Mouse (Mus musculus): ENCODE results near the gene Mettl7a3. TPM values are rescaled to one million over a fixed set of nuclear protein-coding genes. Genes with fewer than 3 reads are reported as not detected.
"Not testable (repeated sequence)": the region's sequence is repeated elsewhere in the genome, so short reads cannot be mapped to it uniquely, and the experiment has no call there.

The Mettl7a3 gene
- polyA plus RNA-seq, 1 experiment from 2014 or later, result not detected

DNA sequence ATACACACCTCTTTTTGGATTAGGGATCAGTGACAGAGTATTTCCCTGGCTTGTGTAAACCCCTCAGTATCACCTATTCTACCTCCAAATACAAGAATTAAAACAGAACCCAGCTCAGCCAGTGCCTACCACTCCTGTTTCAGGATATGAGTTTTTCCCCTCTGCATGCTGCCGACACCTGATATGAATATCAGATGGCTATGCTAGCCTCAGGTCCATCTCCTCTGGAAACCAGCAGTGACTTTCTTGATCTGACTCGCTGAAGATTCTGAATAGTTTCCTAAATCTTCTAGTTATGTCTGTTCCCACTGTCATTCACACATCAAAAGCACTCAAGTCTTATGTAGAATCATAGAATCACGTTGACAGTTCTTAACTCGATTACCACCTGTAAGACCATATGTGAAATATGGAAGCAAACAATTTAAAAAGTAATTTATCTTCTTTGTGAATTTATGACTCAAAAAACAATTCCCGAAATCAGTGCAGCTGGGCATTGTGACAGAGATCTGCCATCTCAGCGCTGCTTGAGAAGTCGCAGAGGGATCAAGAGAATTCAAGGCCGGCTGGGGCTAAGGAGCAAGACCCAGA lies 31.2 kb upstream of the Mettl7a3 start:
- Histone ChIP-seq H3K9ac (replicated peaks) (no peak overlapping the region), H3K4me1 (ENCODE audit: insufficient read depth) (peaks cover 13% of the 10 kb centered on the region; the same call in 1 of the 2 replicates)
- 39% methylated on average over 8 of the region's 8 CpGs for WGBS (ENCODE audit: insufficient replicate concordance)

DNA sequence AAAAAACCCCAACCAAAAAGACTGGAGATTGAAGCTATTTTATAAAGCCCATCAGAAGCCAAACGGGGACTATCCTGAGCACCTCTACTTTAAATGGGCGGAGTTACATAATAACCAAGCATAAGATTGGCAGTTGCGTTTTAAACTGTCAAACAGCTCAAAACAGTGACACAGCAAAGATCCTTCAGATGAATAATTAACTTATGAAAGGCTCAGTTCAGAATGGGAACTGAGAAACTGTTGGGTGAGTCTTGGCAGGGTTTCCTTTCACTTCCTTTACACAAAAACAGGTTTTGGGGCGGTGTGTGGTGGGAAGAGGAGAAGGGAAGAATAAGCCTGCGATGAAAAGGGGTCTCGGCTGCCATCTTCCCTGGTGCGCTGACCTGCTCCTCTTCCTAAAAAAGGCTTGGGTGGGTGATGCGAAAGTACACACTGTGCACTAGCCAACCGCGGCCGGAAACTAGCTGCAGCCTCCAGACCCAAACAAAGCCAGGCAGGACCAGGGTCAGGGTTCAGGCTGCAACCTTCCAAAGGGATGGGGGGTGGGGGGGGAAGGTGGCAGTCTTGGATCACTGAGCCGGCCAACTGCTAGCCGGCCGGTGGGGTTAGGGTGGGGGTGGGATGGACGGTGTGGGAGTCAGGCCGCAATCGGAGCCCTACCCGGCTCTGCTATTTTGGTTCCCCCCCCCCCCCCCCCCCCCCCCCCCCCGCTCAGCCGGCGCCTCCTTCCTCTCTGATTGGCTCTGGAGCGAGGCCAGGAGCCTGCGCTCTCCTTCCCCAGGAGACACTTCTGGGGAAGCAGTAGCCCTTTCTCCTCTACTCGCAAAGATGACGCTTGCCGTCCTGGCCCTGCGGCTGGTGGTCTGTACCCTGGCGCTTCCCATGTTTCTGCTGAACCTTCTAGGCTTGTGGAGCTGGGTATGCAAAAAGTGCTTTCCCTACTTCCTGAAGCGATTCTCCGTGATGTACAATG lies 30.4 kb upstream of the Mettl7a3 start, which contains the start of gene Mettl7a1:
Gene Mettl7a1 (plus strand): TSS at position 122 of the 973 bp plus-strand sequence.
- no peaks in the 10 kb centered on the region for H3K27me3 ChIP-seq (ENCODE audit: insufficient read depth, low read length)
- H3K9ac ChIP-seq (replicated peaks), result peak within 1 kb of the TSS; percentile 79
- TF ChIP-seq EP300 (IDR thresholded peaks at IDR 0.05; ENCODE audit: low read depth) (peak; percentile 87), CTCF (IDR thresholded peaks at IDR 0.05; ENCODE audit: low read depth) (no peak)
- H3K4me2 ChIP-seq (ENCODE audit: low read depth, low read length), result peak within 1 kb of the TSS; percentile 78
- under 1% methylated on average over 20 of the region's 30 CpGs for WGBS (ENCODE audit: insufficient replicate concordance)
- DNase-seq (peak; percentile 85), ATAC-seq (peak; percentile 81)
- peak within 1 kb of the TSS; percentile 98 for H3K27ac ChIP-seq (ENCODE audit: low read depth)
- no peaks in the 10 kb centered on the region for H3K9me3 ChIP-seq (ENCODE audit: low read length)
- peaks cover 13% of the 10 kb centered on the region; the same call in 1 of the 2 replicates for H3K4me1 ChIP-seq (ENCODE audit: insufficient read depth)
- H3K36me3 ChIP-seq (replicated peaks; ENCODE audit: insufficient read depth, low read length), result no peaks in the 10 kb centered on the region
- H3K4me3 ChIP-seq (ENCODE audit: low read depth, low read length), result peak within 1 kb of the TSS; percentile 69

More for the DNA sequence above, 31.2 kb upstream of the Mettl7a3 start:
- H3K27ac ChIP-seq (ENCODE audit: low read depth), result peak overlapping the region; percentile 98
- no peak for ATAC-seq
- peak overlapping the region; percentile 69 for H3K4me3 ChIP-seq (ENCODE audit: low read depth, low read length)
- TF ChIP-seq EP300 (IDR thresholded peaks at IDR 0.05; ENCODE audit: low read depth) (no peak), CTCF (IDR thresholded peaks at IDR 0.05; ENCODE audit: low read depth) (no peak)
- H3K27me3 ChIP-seq (ENCODE audit: insufficient read depth, low read length), result no peaks in the 10 kb centered on the region
- H3K36me3 ChIP-seq (replicated peaks; ENCODE audit: insufficient read depth, low read length), result no peaks in the 10 kb centered on the region
- H3K4me2 ChIP-seq (ENCODE audit: low read depth, low read length), result peak overlapping the region; percentile 78
- H3K9me3 ChIP-seq (ENCODE audit: low read length), result no peaks in the 10 kb centered on the region
- DNase-seq, result no peak

DNA sequence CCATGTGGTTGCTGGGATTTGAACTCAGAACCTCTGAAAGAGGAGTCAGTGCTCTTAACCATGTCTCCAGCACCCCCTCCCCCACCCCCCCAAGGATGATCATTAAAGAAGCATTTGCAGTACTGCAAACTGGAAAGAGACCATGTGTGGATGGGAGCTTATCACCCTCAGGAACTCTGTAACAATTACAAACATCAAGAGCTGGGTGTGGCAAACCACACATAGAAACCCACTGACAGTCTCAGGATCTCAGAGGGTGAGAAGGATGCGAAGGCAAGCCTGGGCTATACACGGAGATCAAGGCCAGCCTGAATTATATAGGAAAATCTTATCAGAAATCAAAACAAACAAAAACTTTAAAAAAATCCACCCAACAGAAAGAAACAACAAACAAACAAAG lies 28.5 kb upstream of the Mettl7a3 start:
- TF ChIP-seq CTCF (IDR thresholded peaks at IDR 0.05; ENCODE audit: low read depth), result no peak
- TF ChIP-seq EP300 (IDR thresholded peaks at IDR 0.05; ENCODE audit: low read depth), result no peak
- no peak for ATAC-seq

DNA sequence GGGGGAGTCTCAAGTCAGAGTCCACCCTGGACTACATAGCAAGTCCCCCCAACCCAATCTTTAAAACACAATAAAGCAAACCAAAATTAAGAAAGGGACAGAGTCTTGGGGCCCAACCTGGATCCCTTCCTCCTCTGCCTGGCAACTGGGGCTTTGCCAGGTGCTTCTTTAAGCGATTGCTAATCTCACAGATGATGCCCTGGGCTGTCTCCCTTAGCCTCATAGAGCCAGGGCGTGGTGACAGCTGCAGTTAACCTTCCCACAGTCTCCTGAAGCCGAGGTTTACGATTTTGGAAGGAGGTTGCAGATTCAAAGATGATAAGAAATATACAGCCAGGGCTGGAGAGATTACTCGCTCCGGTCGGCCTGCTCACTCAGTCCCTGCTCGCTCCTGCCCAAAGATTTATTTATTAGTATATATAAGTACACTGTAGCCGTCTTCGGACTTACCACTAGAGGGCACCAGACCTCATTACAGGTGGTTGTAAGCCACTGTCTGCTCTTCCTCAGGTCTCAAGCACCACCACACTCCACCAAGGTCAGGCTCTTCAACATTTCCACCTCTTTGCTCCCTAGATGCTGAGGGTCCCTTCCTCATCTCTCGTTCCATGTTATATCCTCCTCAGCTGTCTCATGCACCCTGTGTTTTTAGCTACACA lies 27.2 kb upstream of the Mettl7a3 start:
- H3K4me1 ChIP-seq (ENCODE audit: insufficient read depth), result peaks cover 19% of the 10 kb centered on the region
- H3K4me3 ChIP-seq (ENCODE audit: low read depth, low read length); H3K9me3 ChIP-seq (ENCODE audit: low read length); H3K27ac ChIP-seq (ENCODE audit: low read depth); H3K27me3 ChIP-seq (ENCODE audit: insufficient read depth, low read length); H3K4me2 ChIP-seq (ENCODE audit: low read depth, low read length); H3K9ac ChIP-seq (replicated peaks); H3K36me3 ChIP-seq (replicated peaks; ENCODE audit: insufficient read depth, low read length): not testable (repeated sequence)
- peak; percentile 28 for ATAC-seq
- peak; percentile 68 for TF ChIP-seq CTCF (IDR thresholded peaks at IDR 0.05; ENCODE audit: low read depth)
- 33% methylated on average over 10 of the region's 11 CpGs for WGBS (ENCODE audit: insufficient replicate concordance)
- peak; percentile 46 for DNase-seq

More for the DNA sequence above, 28.5 kb upstream of the Mettl7a3 start:
- Histone ChIP-seq H3K36me3 (replicated peaks; ENCODE audit: insufficient read depth, low read length) (no peaks in the 10 kb centered on the region), H3K4me3 (ENCODE audit: low read depth, low read length) (peak overlapping the region; percentile 69), H3K4me2 (ENCODE audit: low read depth, low read length) (peak overlapping the region; percentile 78), H3K27me3 (ENCODE audit: insufficient read depth, low read length) (no peaks in the 10 kb centered on the region), H3K9me3 (ENCODE audit: low read length) (no peaks in the 10 kb centered on the region), H3K4me1 (ENCODE audit: insufficient read depth) (peaks cover 13% of the 10 kb centered on the region; the same call in 1 of the 2 replicates), H3K27ac (ENCODE audit: low read depth) (no peak overlapping the region), H3K9ac (replicated peaks) (no peak overlapping the region)
- DNase-seq, result no peak
- 35% methylated on average over 2 of the region's 2 CpGs for WGBS (ENCODE audit: insufficient replicate concordance)

DNA sequence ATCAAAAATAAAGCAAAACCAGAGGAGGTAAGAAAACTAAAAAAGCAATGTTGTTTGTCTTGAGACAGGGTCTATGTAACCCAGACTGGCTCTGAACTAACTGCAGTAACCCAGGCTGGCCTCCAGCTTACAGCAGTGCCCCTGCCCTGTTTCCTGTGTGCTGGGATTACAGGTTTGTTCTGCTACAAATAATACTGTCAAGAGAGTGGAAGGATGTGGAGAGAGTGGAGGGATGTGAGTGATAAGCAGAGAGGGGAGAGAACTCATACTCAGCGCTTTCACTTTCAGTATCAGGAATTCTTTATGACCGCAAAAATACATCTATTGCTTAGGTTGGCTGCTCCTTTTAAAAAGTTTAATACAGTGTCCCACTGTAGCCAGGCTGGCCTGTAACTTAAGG lies 22.4 kb upstream of the Mettl7a3 start:
- DNase-seq (no peak), ATAC-seq (no peak)
- H3K36me3 ChIP-seq (replicated peaks; ENCODE audit: insufficient read depth, low read length), result no peaks in the 10 kb centered on the region
- no peaks in the 10 kb centered on the region for H3K27me3 ChIP-seq (ENCODE audit: insufficient read depth, low read length)
- peak overlapping the region; percentile 44 for H3K4me2 ChIP-seq (ENCODE audit: low read depth, low read length)
- H3K4me1 ChIP-seq (ENCODE audit: insufficient read depth), result peaks cover 9% of the 10 kb centered on the region; the same call in 1 of the 2 replicates
- no peak overlapping the region for H3K4me3 ChIP-seq (ENCODE audit: low read depth, low read length)
- H3K27ac ChIP-seq (ENCODE audit: low read depth), result 0 out of 2 replicates have a peak overlapping the region, but pooled peaks have one; percentile 11
- H3K9ac ChIP-seq (replicated peaks), result no peak overlapping the region; the same call in 1 of the 2 replicates
- no peaks in the 10 kb centered on the region for H3K9me3 ChIP-seq (ENCODE audit: low read length)
- 31% methylated on average over 2 of the region's 2 CpGs for WGBS (ENCODE audit: insufficient replicate concordance)
- TF ChIP-seq EP300 (IDR thresholded peaks at IDR 0.05; ENCODE audit: low read depth) (no peak), CTCF (IDR thresholded peaks at IDR 0.05; ENCODE audit: low read depth) (no peak)

Measured in liver, postnatal 0 days (tissue).